Mouse (Mus musculus) hindbrain, embryonic 14.5 days (tissue): ENCODE results near the gene Ppfia2. TPM values are rescaled to one million over a fixed set of nuclear protein-coding genes. Genes with fewer than 3 reads are reported as not detected.
A peak's percentile ranks its signal among the peaks of the same experiment; 100 is the strongest.

Experiments used
- ATAC-seq: fragments of 200-750 bp; cut with Nextera tagmentation; 2 replicates; pipeline ENCODE4 v1.8.0; 2017; ENCODE audit warnings: moderate number of reproducible peaks, mild to moderate bottlenecking, moderate TSS enrichment, moderate library complexity; ENCODE audit not compliant: low FRiP score
- DNase-seq: peaks from one replicate; pipeline ENCODE4 v3.0.0-alpha.2; 2015; ENCODE audit warnings: low spot score
- H3K27ac ChIP-seq: fragments of 300-500 bp; sonication (generic); 2 replicates; pipeline ENCODE4 v1.5.1; 2014; ENCODE audit warnings: mild to moderate bottlenecking, moderate library complexity
- H3K27me3 ChIP-seq: fragments of 300-500 bp; sonication (generic); 2 replicates; pipeline ENCODE4 v1.6.1; 2014; ENCODE audit warnings: mild to moderate bottlenecking, low read length, mixed read lengths; ENCODE audit not compliant: control insufficient read depth, insufficient read depth
- H3K36me3 ChIP-seq: fragments of 300-500 bp; sonication (generic); replicated peaks from 2 replicates; pipeline ENCODE4 v1.6.1; 2014; ENCODE audit not compliant: control insufficient read depth, insufficient read depth
- H3K4me1 ChIP-seq: fragments of 300-500 bp; sonication (generic); replicated peaks from 2 replicates; pipeline ENCODE4 v1.6.1; 2014; ENCODE audit warnings: antibody characterized with exemption, low read length, mixed read lengths; ENCODE audit not compliant: control insufficient read depth, insufficient read depth
- H3K4me2 ChIP-seq: fragments of 300-500 bp; sonication (generic); replicated peaks from 2 replicates; pipeline ENCODE4 v1.6.1; 2014; ENCODE audit warnings: mild to moderate bottlenecking, moderate library complexity
- H3K4me3 ChIP-seq: fragments of 300-500 bp; sonication (generic); replicated peaks from 2 replicates; pipeline ENCODE4 v1.5.1; 2014; ENCODE audit warnings: mild to moderate bottlenecking, low read length
- H3K9ac ChIP-seq: fragments of 300-500 bp; sonication (generic); 2 replicates; pipeline ENCODE4 v1.6.1; 2014
- H3K9me3 ChIP-seq: fragments of 300-500 bp; sonication (generic); 2 replicates; pipeline ENCODE4 v1.6.1; 2016; ENCODE audit warnings: low read length; ENCODE audit not compliant: control insufficient read depth
- WGBS: fragments of 180-500 bp; shearing (Covaris S2); extraction: QIAGEN DNeasy Blood & Tissue Kit; methylation state at CpG from one replicate; pipeline ENCODE4 v1.1.7; 2014; 5-methylcytosine and 5-hydroxymethylcytosine counted together
- polyA plus RNA-seq: library from polyadenylated mRNA; unstranded; fragments of >200 nt; fragmentation: Nextera tagmentation; extraction: Ambion mirVana; gene quantifications from 2 replicates; pipeline ENCODE4 v1.2.1, GENCODE M21; 2014

Ppfia2 gene
- polyA plus RNA-seq, 1 experiment from 2014 or later = 35.8 TPM

- H3K4me3 ChIP-seq = no peak overlapping the region
- no peak for ATAC-seq
- H3K27ac ChIP-seq = no peak overlapping the region
- DNase-seq = no peak
- WGBS = 94% methylated on average over 1 of the region's 1 CpGs
- H3K27me3 ChIP-seq = no peaks in the 10 kb centered on the region
- H3K4me1 ChIP-seq = no peaks in the 10 kb centered on the region
- no peak overlapping the region for H3K4me2 ChIP-seq
- no peaks in the 10 kb centered on the region for H3K36me3 ChIP-seq
- no peaks in the 10 kb centered on the region for H3K9me3 ChIP-seq
- no peak overlapping the region for H3K9ac ChIP-seq
These were observed 120.8 kb downstream of the Ppfia2 start for GRCm38 (mm10) chr10:106590944-106591343.

- ATAC-seq = no peak
These were observed 126.8 kb downstream of the Ppfia2 start for GRCm38 (mm10) chr10:106596976-106597375.

DNA sequence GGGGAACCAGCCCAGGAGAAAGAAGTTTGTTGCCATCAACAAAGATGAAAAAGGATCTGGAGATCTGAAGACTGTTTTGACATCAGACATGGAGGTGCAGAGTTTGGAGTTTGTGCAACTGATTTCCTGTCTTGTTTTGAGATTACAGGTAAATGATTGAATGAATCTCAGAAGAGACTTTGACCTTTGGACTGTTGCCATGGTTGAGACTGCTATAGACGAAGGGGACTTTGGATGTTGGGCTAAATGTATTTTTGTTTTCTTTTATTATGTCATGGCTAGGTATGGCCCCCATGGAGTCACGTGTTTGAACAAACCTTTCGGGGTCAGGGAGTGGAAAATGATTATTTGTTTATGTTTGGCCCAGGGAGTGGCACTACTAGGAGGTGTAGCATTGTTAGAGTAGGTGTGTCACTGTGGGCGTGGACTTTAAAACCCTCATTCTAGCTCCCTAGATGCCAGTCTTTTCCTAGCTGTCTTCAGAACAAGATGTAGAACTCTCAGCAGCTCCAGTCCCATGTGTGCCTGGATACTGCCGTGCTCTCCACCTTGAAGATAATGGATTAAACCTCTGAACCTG, 133.3 kb downstream of the Ppfia2 start:
- H3K4me3 ChIP-seq = no peak overlapping the region
- no peak overlapping the region for H3K9ac ChIP-seq
- H3K9me3 ChIP-seq = no peaks in the 10 kb centered on the region
- DNase-seq (no peak), ATAC-seq (no peak)
- no peaks in the 10 kb centered on the region for H3K27me3 ChIP-seq
- no peaks in the 10 kb centered on the region for H3K4me1 ChIP-seq
- H3K4me2 ChIP-seq = no peak overlapping the region
- H3K36me3 ChIP-seq = no peaks in the 10 kb centered on the region
- H3K27ac ChIP-seq = no peak overlapping the region
- 86% methylated on average over 5 of the region's 5 CpGs for WGBS

More at GRCm38 (mm10) chr10:106596976-106597375, 126.8 kb downstream of the Ppfia2 start:
- WGBS = 66% methylated on average over 1 of the region's 1 CpGs
- H3K9me3 ChIP-seq = no peaks in the 10 kb centered on the region
- DNase-seq = no peak
- no peaks in the 10 kb centered on the region for H3K27me3 ChIP-seq
- no peak overlapping the region for H3K27ac ChIP-seq
- no peak overlapping the region for H3K4me3 ChIP-seq
- H3K4me1 ChIP-seq = no peaks in the 10 kb centered on the region
- H3K9ac ChIP-seq = no peak overlapping the region
- H3K4me2 ChIP-seq = no peak overlapping the region
- no peaks in the 10 kb centered on the region for H3K36me3 ChIP-seq

- peak overlapping the region; percentile 69 for H3K27ac ChIP-seq
- WGBS = under 1% methylated on average over 7 of the region's 7 CpGs
- no peaks in the 10 kb centered on the region for H3K27me3 ChIP-seq
- H3K4me2 ChIP-seq = peak overlapping the region; percentile 61
- no peaks in the 10 kb centered on the region for H3K9me3 ChIP-seq
- ATAC-seq = peak; percentile 77
- H3K9ac ChIP-seq = peak overlapping the region; percentile 28
- H3K4me3 ChIP-seq = peak overlapping the region; percentile 14
- DNase-seq = peak; percentile 84
- no peaks in the 10 kb centered on the region for H3K36me3 ChIP-seq
- peaks cover 10% of the 10 kb centered on the region; the same call in 1 of the 2 replicates for H3K4me1 ChIP-seq
These were observed 139.2 kb downstream of the Ppfia2 start for GRCm38 (mm10) chr10:106609177-106609981.

DNA sequence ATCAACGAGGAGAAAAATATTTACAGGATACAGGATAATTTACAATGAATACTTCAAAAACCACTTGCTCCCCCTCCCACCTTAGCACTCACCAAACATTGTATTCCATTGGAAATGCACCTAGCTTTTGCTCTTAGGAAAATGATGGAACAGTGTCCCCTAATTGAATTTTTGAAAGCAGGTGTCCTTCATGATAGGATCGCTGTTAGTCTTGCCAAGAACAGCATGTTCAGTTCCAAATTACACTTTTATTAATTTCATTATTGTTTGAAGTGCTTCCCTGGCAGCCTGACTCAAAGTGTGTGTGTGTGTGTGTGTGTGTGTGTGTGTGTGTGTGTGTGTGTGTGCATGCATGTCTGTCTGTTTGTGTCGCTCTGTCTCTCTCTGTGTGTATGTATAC, 140.1 kb downstream of the Ppfia2 start:
- H3K4me1 ChIP-seq = peaks cover 10% of the 10 kb centered on the region; the same call in 1 of the 2 replicates
- ATAC-seq (peak; percentile 47; the same call in 1 of the 2 replicates), DNase-seq (peak; percentile 32)
- 48% methylated on average over 3 of the region's 3 CpGs for WGBS
- no peak overlapping the region; the same call in 1 of the 2 replicates for H3K9ac ChIP-seq
- H3K4me2 ChIP-seq = peak overlapping the region; percentile 61
- H3K27me3 ChIP-seq = no peaks in the 10 kb centered on the region
- peak overlapping the region; percentile 69 for H3K27ac ChIP-seq
- H3K36me3 ChIP-seq = no peaks in the 10 kb centered on the region
- H3K4me3 ChIP-seq = no peak overlapping the region
- no peaks in the 10 kb centered on the region for H3K9me3 ChIP-seq

DNA sequence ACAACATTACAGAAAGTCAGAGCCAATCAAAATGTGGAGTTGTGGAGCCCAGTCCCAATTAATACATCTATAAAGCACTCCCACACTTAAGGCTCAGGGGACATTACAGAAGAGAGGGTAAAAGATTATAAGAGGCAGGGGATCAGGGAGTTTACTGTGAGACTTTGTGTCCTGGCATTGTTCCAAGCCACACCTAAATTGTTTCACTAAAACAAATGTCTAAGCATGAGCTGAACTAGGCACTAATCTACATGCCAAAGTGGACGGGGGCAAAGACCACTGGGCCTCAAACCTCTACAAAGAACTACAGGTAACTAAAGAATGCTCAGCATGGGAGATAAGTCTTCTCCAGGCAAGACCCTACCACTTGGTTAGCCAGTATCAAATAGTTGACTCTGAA, 148.1 kb downstream of the Ppfia2 start:
- Histone ChIP-seq H3K9me3 (no peaks in the 10 kb centered on the region), H3K27ac (no peak overlapping the region), H3K4me2 (no peak overlapping the region), H3K9ac (no peak overlapping the region), H3K4me1 (no peaks in the 10 kb centered on the region), H3K4me3 (no peak overlapping the region), H3K27me3 (no peaks in the 10 kb centered on the region), H3K36me3 (no peaks in the 10 kb centered on the region)
- no peak for ATAC-seq
- no peak for DNase-seq
- WGBS = 67% methylated on average over 1 of the region's 1 CpGs

GRCm38 (mm10) chr10:106620952-106621351, 150.8 kb downstream of the Ppfia2 start:
- Histone ChIP-seq H3K9ac (no peak overlapping the region), H3K4me2 (no peak overlapping the region), H3K27ac (no peak overlapping the region), H3K36me3 (no peaks in the 10 kb centered on the region), H3K9me3 (no peaks in the 10 kb centered on the region), H3K4me1 (no peaks in the 10 kb centered on the region), H3K4me3 (no peak overlapping the region), H3K27me3 (no peaks in the 10 kb centered on the region)
- 94% methylated on average over 1 of the region's 1 CpGs for WGBS
- ATAC-seq = no peak
- no peak for DNase-seq

GRCm38 (mm10) chr10:106623342-106623741, 153.2 kb downstream of the Ppfia2 start:
- no peak overlapping the region for H3K4me2 ChIP-seq
- no peaks in the 10 kb centered on the region for H3K27me3 ChIP-seq
- H3K4me3 ChIP-seq = no peak overlapping the region
- WGBS = 81% methylated on average over 10 of the region's 10 CpGs
- H3K4me1 ChIP-seq = no peaks in the 10 kb centered on the region
- no peak overlapping the region for H3K27ac ChIP-seq
- ATAC-seq (no peak), DNase-seq (no peak)
- H3K36me3 ChIP-seq = no peaks in the 10 kb centered on the region
- no peak overlapping the region for H3K9ac ChIP-seq
- no peaks in the 10 kb centered on the region for H3K9me3 ChIP-seq

GRCm38 (mm10) chr10:106632171-106632935, 162.2 kb downstream of the Ppfia2 start:
- Histone ChIP-seq H3K27me3 (no peaks in the 10 kb centered on the region), H3K27ac (no peak overlapping the region), H3K9ac (peak overlapping the region; percentile 40; the same call in 1 of the 2 replicates), H3K36me3 (no peaks in the 10 kb centered on the region), H3K4me1 (peaks cover 2% of the 10 kb centered on the region; the same call in 1 of the 2 replicates), H3K4me3 (peak overlapping the region; percentile 22), H3K4me2 (peak overlapping the region; percentile 38), H3K9me3 (no peaks in the 10 kb centered on the region)
- ATAC-seq (peak; percentile 89), DNase-seq (peak; percentile 47)
- WGBS = 31% methylated on average over 18 of the region's 18 CpGs
